Mouse (Mus musculus) bone marrow macrophage, adult 2 months (primary cell): ENCODE results near the gene Tmem260.

Experiments used
- CTCF ChIP-seq: IDR thresholded peaks from 2 replicates; pipeline ENCODE4 v1.5.1; 2012; ENCODE audit warnings: low read depth, mild to moderate bottlenecking, low read length, moderate library complexity
- POLR2A ChIP-seq: IDR thresholded peaks from 2 replicates; pipeline ENCODE4 v1.6.1; 2012; ENCODE audit warnings: mild to moderate bottlenecking, low read depth, low read length, borderline replicate concordance

- TF ChIP-seq CTCF (no peak), POLR2A (no peak)
Measured at GRCm38 (mm10) chr14:48503691-48504565, 58.0 kb downstream of the Tmem260 start.
